Mouse (Mus musculus) myocyte (in vitro differentiated cells): ENCODE data around the gene Nlgn2.

Experiments
- CEBPB ChIP-seq: IDR thresholded peaks from 2 replicates; pipeline ENCODE4 v1.6.1; 2011; ENCODE audit warnings: mild to moderate bottlenecking, moderate library complexity; ENCODE audit not compliant: poor library complexity, insufficient read depth, severe bottlenecking
- E2F4 ChIP-seq: IDR thresholded peaks from one replicate; pipeline ENCODE4 v1.6.1; 2011; ENCODE audit warnings: mild to moderate bottlenecking, control low read depth, moderate library complexity; ENCODE audit not compliant: insufficient read depth
- MAX ChIP-seq: IDR thresholded peaks from one replicate; pipeline ENCODE4 v1.6.1; 2011; ENCODE audit warnings: low read depth, mild to moderate bottlenecking, control low read depth
- MYOD1 ChIP-seq, 3 experiments: IDR thresholded peaks; one replicate each; pipeline ENCODE4 v1.6.1; 2011; ENCODE audit warnings: control low read depth in 2 of 3, low read depth in 2 of 3, mild to moderate bottlenecking in 2 of 3, moderate library complexity in 1 of 3; ENCODE audit not compliant: insufficient read length in 2 of 3, control insufficient read depth in 1 of 3
- MYOG ChIP-seq, 3 experiments: IDR thresholded peaks; one replicate each; pipeline ENCODE4 v1.6.1; 2011; ENCODE audit warnings: control low read depth in 2 of 3, low read depth in 2 of 3, mild to moderate bottlenecking in 2 of 3; ENCODE audit not compliant: insufficient read length in 2 of 3, control insufficient read depth in 1 of 3, insufficient read depth in 1 of 3
- POLR2A ChIP-seq: IDR thresholded peaks from one replicate; pipeline ENCODE4 v1.6.1; 2011; ENCODE audit warnings: low read depth, mild to moderate bottlenecking, control low read depth, moderate library complexity; ENCODE audit not compliant: insufficient read length
- POLR2AphosphoS2 ChIP-seq: IDR thresholded peaks from one replicate; pipeline ENCODE4 v1.6.1; 2011; ENCODE audit warnings: low read depth, control low read depth; ENCODE audit not compliant: insufficient read length
- REST ChIP-seq: IDR thresholded peaks from one replicate; pipeline ENCODE4 v1.6.1; 2011; ENCODE audit warnings: mild to moderate bottlenecking, control low read depth, moderate library complexity; ENCODE audit not compliant: insufficient read depth, insufficient read length
- SRF ChIP-seq: IDR thresholded peaks from one replicate; pipeline ENCODE4 v1.6.1; 2011; ENCODE audit warnings: low read depth; ENCODE audit not compliant: control insufficient read depth, insufficient read length
- TCF12 ChIP-seq: IDR thresholded peaks from one replicate; pipeline ENCODE4 v1.6.1; 2011; ENCODE audit warnings: mild to moderate bottlenecking, control low read depth; ENCODE audit not compliant: poor library complexity, insufficient read depth, severe bottlenecking
- TCF3 ChIP-seq: IDR thresholded peaks from one replicate; pipeline ENCODE4 v1.6.1; 2011; ENCODE audit warnings: low read depth, control low read depth; ENCODE audit not compliant: insufficient read length
- USF1 ChIP-seq: IDR thresholded peaks from one replicate; pipeline ENCODE4 v1.6.1; 2011; ENCODE audit warnings: low read depth, mild to moderate bottlenecking, control low read depth, moderate library complexity

- TF ChIP-seq MYOG (IDR thresholded peaks at IDR 0.05; ENCODE audit: control insufficient read depth in 1 of 3, insufficient read depth in 1 of 3, insufficient read length in 2 of 3, low read depth in 2 of 3) (no peak), CEBPB (no peak), POLR2A (no peak), TCF3 (no peak), USF1 (peak; percentile 28), E2F4 (no peak), TCF12 (no peak), POLR2AphosphoS2 (no peak), MAX (no peak), SRF (no peak), REST (no peak), MYOD1 (IDR thresholded peaks at IDR 0.05; ENCODE audit: control insufficient read depth in 1 of 3, insufficient read length in 2 of 3, low read depth in 2 of 3) (no peak)
Measured at GRCm38 (mm10) chr11:69800392-69801197, 37.0 kb downstream of the Nlgn2 start.
